Mouse (Mus musculus) heart, adult 2 months (tissue): ENCODE data around the gene Atp1b1.
A peak's percentile ranks its signal among the peaks of the same experiment; 100 is the strongest.

Experiments
- EP300 ChIP-seq: fragments of 200-500 bp; IDR thresholded peaks from 2 replicates; pipeline ENCODE4 v1.6.1; 2011; ENCODE audit warnings: low read depth, low read length, control low read depth; ENCODE audit not compliant: insufficient read depth
- POLR2A ChIP-seq: fragments of 200-500 bp; IDR thresholded peaks from 2 replicates; pipeline ENCODE4 v1.6.1; 2011; ENCODE audit warnings: mild to moderate bottlenecking, low read depth, low read length, control low read depth; ENCODE audit not compliant: insufficient read depth

DNA sequence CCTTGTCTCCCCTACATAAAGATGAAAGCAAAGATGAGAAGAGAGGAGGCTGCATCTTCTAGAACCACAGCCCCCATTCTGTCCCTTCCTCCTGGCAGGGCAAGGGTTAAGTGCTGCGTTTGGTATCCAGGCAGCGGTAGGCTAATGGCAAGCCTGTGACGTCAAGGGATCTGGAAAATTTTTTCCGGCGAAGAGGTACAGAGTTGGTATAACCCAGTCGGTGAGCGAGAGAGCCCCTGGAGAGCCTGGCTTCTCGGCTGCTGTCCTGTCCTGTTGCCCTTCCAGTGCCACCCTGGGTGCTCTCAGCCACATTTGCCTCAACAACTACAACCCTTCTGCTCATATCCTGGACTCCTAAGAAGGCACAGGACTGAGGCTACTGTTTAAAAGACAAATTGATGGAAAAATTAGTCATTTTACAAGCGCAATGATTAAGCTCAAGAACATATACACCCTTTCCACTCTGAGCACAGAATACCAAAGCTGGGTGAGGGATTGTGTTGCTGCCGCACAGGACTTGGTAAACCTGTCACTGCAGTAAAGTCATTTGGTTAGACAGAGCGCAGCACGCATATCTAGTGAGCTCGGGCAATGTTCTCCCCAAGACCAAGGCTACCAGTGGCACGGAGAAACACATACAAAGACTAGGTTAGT is 3.3 kb downstream of the Atp1b1 start:
- TF ChIP-seq EP300 (0 out of 2 replicates have a peak, but pooled peaks have one; percentile 17), POLR2A (peak; percentile 70)
